Mouse (Mus musculus) erythroblast, embryonic 14.5 days (primary cell): ENCODE results near the gene Ccdc57.

Experiments used
- GATA1 ChIP-seq: IDR thresholded peaks from 2 replicates; pipeline ENCODE4 v1.6.1; 2012; ENCODE audit warnings: low read length, inconsistent platforms, mixed read lengths
- TAL1 ChIP-seq: IDR thresholded peaks from 3 replicates; pipeline ENCODE4 v1.6.1; 2012; ENCODE audit warnings: low read length, inconsistent platforms, mixed read lengths

- TF ChIP-seq GATA1 (no peak), TAL1 (no peak)
Observed at GRCm38 (mm10) chr11:120959564-120959963, 26.9 kb upstream of the Ccdc57 start.
